Mouse (Mus musculus) limb, embryonic 14.5 days (tissue): ENCODE results near the gene Ttc13. TPM values are rescaled to one million over a fixed set of nuclear protein-coding genes. Genes with fewer than 3 reads are reported as not detected.

ENCODE experiments used
- ATAC-seq: fragments of 200-750 bp; cut with Nextera tagmentation; 2 replicates; pipeline ENCODE4 v1.8.0; 2017; ENCODE audit warnings: low read depth, moderate number of reproducible peaks, moderate TSS enrichment; ENCODE audit not compliant: low FRiP score
- DNase-seq: peaks from one replicate; pipeline ENCODE4 v3.0.0-alpha.2; 2015; ENCODE audit warnings: low spot score
- H3K27ac ChIP-seq: fragments of 300-500 bp; sonication (generic); replicated peaks from 2 replicates; pipeline ENCODE4 v1.5.1; 2014; ENCODE audit warnings: low read depth, mild to moderate bottlenecking, low read length, moderate library complexity, mixed read lengths
- H3K27me3 ChIP-seq: fragments of 300-500 bp; sonication (generic); 2 replicates; pipeline ENCODE4 v1.6.1; 2014; ENCODE audit warnings: low read length, mixed read lengths; ENCODE audit not compliant: control insufficient read depth, insufficient read depth
- H3K36me3 ChIP-seq: fragments of 300-500 bp; sonication (generic); 2 replicates; pipeline ENCODE4 v1.6.1; 2014; ENCODE audit warnings: mild to moderate bottlenecking, low read length, moderate library complexity, mixed read lengths; ENCODE audit not compliant: control insufficient read depth, insufficient read depth
- H3K4me1 ChIP-seq: fragments of 300-500 bp; sonication (generic); 2 replicates; pipeline ENCODE4 v1.6.1; 2014; ENCODE audit warnings: antibody characterized with exemption, low read length, mixed read lengths; ENCODE audit not compliant: control insufficient read depth, insufficient read depth
- H3K4me2 ChIP-seq: fragments of 300-500 bp; sonication (generic); replicated peaks from 2 replicates; pipeline ENCODE4 v1.6.1; 2014; ENCODE audit warnings: low read depth, mild to moderate bottlenecking, low read length, moderate library complexity; ENCODE audit not compliant: severe bottlenecking
- H3K4me3 ChIP-seq: fragments of 300-500 bp; sonication (generic); replicated peaks from 2 replicates; pipeline ENCODE4 v1.5.1; 2014; ENCODE audit warnings: low read length
- H3K9ac ChIP-seq: fragments of 300-500 bp; sonication (generic); 2 replicates; pipeline ENCODE4 v1.6.1; 2014; ENCODE audit warnings: mild to moderate bottlenecking, low read depth, low read length, moderate library complexity; ENCODE audit not compliant: severe bottlenecking
- H3K9me3 ChIP-seq: fragments of 300-500 bp; sonication (generic); 2 replicates; pipeline ENCODE4 v1.6.1; 2016; ENCODE audit warnings: low read length; ENCODE audit not compliant: control insufficient read depth
- POLR2A ChIP-seq: fragments of 200-500 bp; IDR thresholded peaks from 2 replicates; pipeline ENCODE4 v1.8.0; 2012; ENCODE audit warnings: inconsistent platforms, mild to moderate bottlenecking, moderate library complexity, borderline replicate concordance; ENCODE audit not compliant: insufficient read depth, insufficient read length; ENCODE audit errors: extremely low read depth
- WGBS: fragments of 180-500 bp; shearing (Covaris S2); extraction: QIAGEN DNeasy Blood & Tissue Kit; methylation state at CpG from one replicate; pipeline ENCODE4 v1.1.7; 2014; 5-methylcytosine and 5-hydroxymethylcytosine counted together
- polyA plus RNA-seq, 2 experiments: library from polyadenylated mRNA; depleted of rRNA in 1 of 2; stranded (reverse) in 1 of 2; unstranded in 1 of 2; fragments of >200 nt; fragmentation: Nextera tagmentation in 1 of 2; extraction: Ambion mirVana in 1 of 2; gene quantifications; 2 replicates each; pipeline versions ENCODE4 v1.2.1 to v1.2.3; 2012 to 2014

Gene Ttc13
- polyA plus RNA-seq, 2 experiments: 44.3 to 46.5 TPM

- no peak overlapping the region for H3K4me2 ChIP-seq
- H3K27me3 ChIP-seq: no peaks in the 10 kb centered on the region
- TF ChIP-seq POLR2A: no peak
- ATAC-seq (no peak), DNase-seq (no peak)
- H3K9ac ChIP-seq: no peak overlapping the region
- WGBS: 86% methylated on average over 8 of the region's 8 CpGs
- H3K4me3 ChIP-seq: no peak overlapping the region
- H3K4me1 ChIP-seq: no peaks in the 10 kb centered on the region; the same call in 1 of the 2 replicates
- no peak overlapping the region for H3K27ac ChIP-seq
- H3K36me3 ChIP-seq: peaks cover 40% of the 10 kb centered on the region
- H3K9me3 ChIP-seq: no peaks in the 10 kb centered on the region
Measured at GRCm38 (mm10) chr8:124635247-124635502, 86.6 kb downstream of the Ttc13 start.

GRCm38 (mm10) chr8:124634411-124635246 is 87.2 kb downstream of the Ttc13 start:
- H3K4me1 ChIP-seq: no peaks in the 10 kb centered on the region; the same call in 1 of the 2 replicates
- no peaks in the 10 kb centered on the region for H3K9me3 ChIP-seq
- H3K4me2 ChIP-seq: no peak overlapping the region
- WGBS: 84% methylated on average over 13 of the region's 13 CpGs
- TF ChIP-seq POLR2A: no peak
- H3K4me3 ChIP-seq: no peak overlapping the region
- H3K27me3 ChIP-seq: no peaks in the 10 kb centered on the region
- DNase-seq (no peak), ATAC-seq (no peak)
- H3K9ac ChIP-seq: no peak overlapping the region
- peaks cover 40% of the 10 kb centered on the region for H3K36me3 ChIP-seq
- no peak overlapping the region for H3K27ac ChIP-seq

GRCm38 (mm10) chr8:124633001-124633703 is 88.6 kb downstream of the Ttc13 start:
- no peaks in the 10 kb centered on the region for H3K9me3 ChIP-seq
- H3K27ac ChIP-seq: no peak overlapping the region
- no peaks in the 10 kb centered on the region; the same call in 1 of the 2 replicates for H3K4me1 ChIP-seq
- ATAC-seq (no peak), DNase-seq (no peak)
- 85% methylated on average over 14 of the region's 14 CpGs for WGBS
- H3K36me3 ChIP-seq: peaks cover 27% of the 10 kb centered on the region
- H3K4me2 ChIP-seq: no peak overlapping the region
- no peak overlapping the region for H3K9ac ChIP-seq
- no peaks in the 10 kb centered on the region for H3K27me3 ChIP-seq
- H3K4me3 ChIP-seq: no peak overlapping the region
- no peak for TF ChIP-seq POLR2A

GRCm38 (mm10) chr8:124631966-124632365 is 89.8 kb downstream of the Ttc13 start:
- no peak for ATAC-seq
- no peak for DNase-seq
- Histone ChIP-seq H3K4me1 (no peaks in the 10 kb centered on the region; the same call in 1 of the 2 replicates), H3K36me3 (peaks cover 17% of the 10 kb centered on the region), H3K9ac (no peak overlapping the region), H3K27me3 (no peaks in the 10 kb centered on the region), H3K4me3 (no peak overlapping the region), H3K27ac (no peak overlapping the region), H3K4me2 (no peak overlapping the region), H3K9me3 (no peaks in the 10 kb centered on the region)
- TF ChIP-seq POLR2A: no peak
- 55% methylated on average over 7 of the region's 7 CpGs for WGBS

- TF ChIP-seq POLR2A: no peak
- DNase-seq (no peak), ATAC-seq (no peak)
- H3K27ac ChIP-seq: no peak overlapping the region
- peaks cover 6% of the 10 kb centered on the region for H3K36me3 ChIP-seq
- no peaks in the 10 kb centered on the region for H3K9me3 ChIP-seq
- no peak overlapping the region for H3K4me2 ChIP-seq
- H3K4me1 ChIP-seq: no peaks in the 10 kb centered on the region; the same call in 1 of the 2 replicates
- H3K4me3 ChIP-seq: no peak overlapping the region
- WGBS: 77% methylated on average over 4 of the region's 4 CpGs
- no peaks in the 10 kb centered on the region for H3K27me3 ChIP-seq
- no peak overlapping the region for H3K9ac ChIP-seq
Measured at GRCm38 (mm10) chr8:124630891-124631290, 90.9 kb downstream of the Ttc13 start.
